Mouse (Mus musculus): Measurements from ENCODE around the gene Tuba1b. TPM values are rescaled to one million over a fixed set of nuclear protein-coding genes. Genes with fewer than 3 reads are reported as not detected.

Gene Tuba1b
- polyA plus RNA-seq (2017; shearing (Covaris generic)): 100 to 1,000 TPM; 386 to 432 TPM

DNA sequence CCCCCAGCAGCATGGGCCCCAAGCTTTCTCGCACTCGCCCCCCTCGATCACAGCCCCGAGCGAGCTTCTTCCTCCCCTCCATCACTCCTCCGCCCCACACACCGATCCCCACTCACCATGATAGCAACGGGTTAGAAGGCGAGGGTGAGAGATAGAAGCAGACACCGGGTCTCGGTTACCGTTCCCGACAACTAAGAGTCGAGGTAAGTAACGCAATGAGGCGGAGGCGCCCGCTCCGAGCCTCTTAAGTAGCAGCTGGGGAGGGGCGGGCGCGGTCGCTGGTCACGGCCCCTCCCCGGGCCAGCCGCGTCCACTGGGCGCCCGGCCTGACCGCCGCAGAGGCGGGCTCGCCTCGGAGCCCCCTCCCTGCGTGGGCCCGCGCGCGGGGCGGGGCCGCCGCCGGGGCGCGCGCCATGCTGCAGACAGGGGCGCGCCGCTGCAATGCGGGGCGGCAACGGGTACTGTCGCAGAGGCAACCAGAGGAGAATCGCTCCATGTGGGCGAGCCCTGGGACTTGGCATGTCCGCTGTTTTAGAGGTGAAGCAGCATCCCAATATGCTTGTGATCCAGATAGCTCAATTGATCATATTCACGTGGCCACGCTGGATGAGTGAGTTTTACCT lies at the start of gene Tuba1b:
Gene Tuba1b, minus strand, starts transcription at position 349 of the 623 bp plus-strand sequence.

GRCm38 (mm10) chr15:98953401-98954356 lies 19.3 kb upstream of the Tuba1b start, which contains the start of the genes Gm49450 and Tuba1a:
Gene Gm49450, minus strand, starts transcription at chr15:98953551.
Gene Tuba1a, minus strand, starts transcription at chr15:98953703.

GRCm38 (mm10) chr15:98917538-98918498 lies 16.5 kb downstream of the Tuba1b start, which contains the start of gene Lmbr1l:
Gene Lmbr1l, minus strand, starts transcription at chr15:98918231.

GRCm38 (mm10) chr15:98897928-98898800 lies 36.2 kb downstream of the Tuba1b start, which contains the start of gene Dhh:
Gene Dhh, minus strand, starts transcription at chr15:98898540.

GRCm38 (mm10) chr15:98893940-98894745 lies 40.2 kb downstream of the Tuba1b start, which contains the start of gene Rhebl1:
Gene Rhebl1, minus strand, starts transcription at chr15:98894540.

Other genes with a start within 250 kb of the Tuba1b start
- gene Ccdc65, start 226.4 kb downstream of the Tuba1b start, polyA plus RNA-seq (2017; shearing (Covaris generic)): 1 to 10 TPM in 1 of 2 experiments, under 1 TPM in 1; 0.28 to 2.4 TPM
- gene Fkbp11, start 206.4 kb downstream of the Tuba1b start, polyA plus RNA-seq (2017; shearing (Covaris generic)): 1 to 10 TPM; 1.1 to 4.0 TPM
- gene Arf3, start 171.4 kb downstream of the Tuba1b start, polyA plus RNA-seq (2017; shearing (Covaris generic)): 100 to 1,000 TPM; 138 to 147 TPM
- under 1 TPM; 0.52 to 0.61 TPM for gene Wnt10b, start 156.4 kb downstream of the Tuba1b start, polyA plus RNA-seq (2017; shearing (Covaris generic))
- gene Wnt1, start 144.7 kb downstream of the Tuba1b start, polyA plus RNA-seq (2017; shearing (Covaris generic)): under 1 TPM in 1 of 2 experiments, not detected in 1; 0.89 TPM
- gene Ddn, start 125.1 kb downstream of the Tuba1b start, polyA plus RNA-seq (2017; shearing (Covaris generic)): 1 to 10 TPM in 1 of 2 experiments, not detected in 1; 1.8 TPM
- gene Prkag1, start 103.0 kb downstream of the Tuba1b start, polyA plus RNA-seq (2017; shearing (Covaris generic)): 100 to 1,000 TPM in 1 of 2 experiments, 10 to 100 TPM in 1; 97.2 to 156 TPM
- gene Kmt2d, start 63.4 kb downstream of the Tuba1b start, polyA plus RNA-seq (2017; shearing (Covaris generic)): 10 to 100 TPM; 24.2 to 25.6 TPM
- gene Rhebl1, start 40.0 kb downstream of the Tuba1b start, polyA plus RNA-seq (2017; shearing (Covaris generic)): 10 to 100 TPM in 1 of 2 experiments, 1 to 10 TPM in 1; 9.6 to 12.5 TPM
- under 1 TPM; 0.37 to 0.56 TPM for gene Dhh, start 36.0 kb downstream of the Tuba1b start, polyA plus RNA-seq (2017; shearing (Covaris generic))
- 10 to 100 TPM; 53.9 to 64.4 TPM for gene Lmbr1l, start 16.3 kb downstream of the Tuba1b start, polyA plus RNA-seq (2017; shearing (Covaris generic))
- gene Gm49450, start 19.0 kb upstream of the Tuba1b start, polyA plus RNA-seq (2017; shearing (Covaris generic)): not detected
- 100 to 1,000 TPM; 157 to 180 TPM for gene Tuba1a, start 19.1 kb upstream of the Tuba1b start, polyA plus RNA-seq (2017; shearing (Covaris generic))
- 10 to 100 TPM; 50.0 to 53.5 TPM for gene Tuba1c, start 95.3 kb upstream of the Tuba1b start, polyA plus RNA-seq (2017; shearing (Covaris generic))
- gene Prph, start 120.6 kb upstream of the Tuba1b start, polyA plus RNA-seq (2017; shearing (Covaris generic)): not detected
- under 1 TPM; 0.17 to 0.36 TPM for gene Troap, start 140.0 kb upstream of the Tuba1b start, polyA plus RNA-seq (2017; shearing (Covaris generic))
- gene C1ql4, start 153.3 kb upstream of the Tuba1b start, polyA plus RNA-seq (2017; shearing (Covaris generic)): under 1 TPM; 0.11 to 0.95 TPM
- gene Dnajc22, start 158.6 kb upstream of the Tuba1b start, polyA plus RNA-seq (2017; shearing (Covaris generic)): 1 to 10 TPM in 1 of 2 experiments, under 1 TPM in 1; 0.10 to 1.2 TPM
- 1 to 10 TPM in 1 of 2 experiments, under 1 TPM in 1; 0.36 to 1.7 TPM for gene Spats2, start 191.4 kb upstream of the Tuba1b start, polyA plus RNA-seq (2017; shearing (Covaris generic))